Mouse (Mus musculus) fat pad, adult 2 months (tissue): ENCODE data around the gene Pdia4.
"Not testable (repeated sequence)": the region's sequence is repeated elsewhere in the genome, so short reads cannot be mapped to it uniquely, and the experiment has no call there.

Source experiments
- DNase-seq: peaks from one replicate; pipeline ENCODE4 v3.0.0-alpha.2; 2011; ENCODE audit warnings: low read depth, low spot score; ENCODE audit errors: extremely low read depth

Pdia4 gene

DNA sequence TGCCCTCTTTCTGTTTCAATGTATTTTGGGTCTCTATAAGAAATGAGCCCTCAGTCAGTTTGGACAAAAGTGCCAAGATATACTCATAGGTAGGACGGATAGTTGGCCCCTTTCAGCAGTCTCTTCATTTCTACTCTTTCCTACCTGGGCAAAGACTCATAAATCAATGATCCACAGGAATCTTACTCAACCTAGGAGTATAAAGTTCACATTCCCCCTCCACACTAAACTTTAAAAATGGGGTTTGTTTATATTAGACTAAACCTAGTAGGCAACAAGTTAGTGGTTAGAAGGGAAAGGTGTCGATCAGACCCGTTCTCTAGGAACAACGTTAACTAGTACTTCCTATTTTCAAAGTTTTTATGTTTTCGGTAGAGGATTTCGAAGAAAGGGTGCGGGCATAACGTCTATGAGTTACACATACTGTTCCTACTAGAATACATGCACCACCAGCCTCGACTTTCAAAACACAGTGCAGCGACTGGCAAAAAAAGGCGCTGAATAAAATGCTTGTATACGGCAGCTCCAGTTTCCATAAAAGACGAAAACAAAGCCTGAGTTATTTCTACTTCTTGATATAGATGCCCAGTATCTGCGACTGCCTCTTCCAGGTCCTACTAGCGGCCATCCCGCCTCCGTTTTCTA is 837 bp downstream of the Pdia4 start:
- no peak for DNase-seq

DNA sequence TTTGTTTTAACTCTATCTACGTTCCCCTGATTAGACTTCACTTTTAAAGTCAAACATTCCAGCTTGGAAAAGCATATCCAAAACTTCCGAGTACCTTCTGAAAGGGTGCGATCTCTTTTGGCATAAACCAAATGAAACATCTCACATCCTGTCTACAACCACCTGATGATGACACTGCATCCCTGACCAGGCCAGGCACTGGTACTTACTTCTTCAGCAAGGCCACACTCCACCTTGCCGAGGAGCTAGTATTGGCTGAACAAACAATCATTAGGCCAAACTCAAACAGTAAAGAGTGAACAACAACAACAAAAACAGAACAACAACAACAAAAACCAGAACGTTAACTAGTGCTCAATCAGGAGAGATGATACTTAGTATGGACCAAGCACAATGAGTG is 1.9 kb downstream of the Pdia4 start:
- DNase-seq = no peak

DNA sequence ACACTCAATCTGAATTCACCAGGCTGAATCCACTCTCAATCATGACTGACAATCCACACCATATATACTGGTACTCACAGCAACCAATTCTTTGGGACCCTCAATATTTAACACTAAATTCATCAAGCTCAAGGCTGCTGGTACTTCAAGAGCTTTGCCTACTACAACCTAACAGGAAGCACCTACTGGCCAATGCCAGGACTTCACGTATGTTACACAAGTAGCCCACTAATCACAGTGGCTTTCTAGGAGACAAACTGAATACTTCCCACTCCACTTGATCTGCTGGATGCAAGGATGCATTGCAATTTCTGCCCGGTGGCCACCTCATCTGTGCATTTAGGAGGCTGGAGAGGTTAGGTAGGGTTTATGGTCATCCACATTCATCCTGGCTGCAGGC is 3.0 kb downstream of the Pdia4 start:
- DNase-seq = no peak

DNA sequence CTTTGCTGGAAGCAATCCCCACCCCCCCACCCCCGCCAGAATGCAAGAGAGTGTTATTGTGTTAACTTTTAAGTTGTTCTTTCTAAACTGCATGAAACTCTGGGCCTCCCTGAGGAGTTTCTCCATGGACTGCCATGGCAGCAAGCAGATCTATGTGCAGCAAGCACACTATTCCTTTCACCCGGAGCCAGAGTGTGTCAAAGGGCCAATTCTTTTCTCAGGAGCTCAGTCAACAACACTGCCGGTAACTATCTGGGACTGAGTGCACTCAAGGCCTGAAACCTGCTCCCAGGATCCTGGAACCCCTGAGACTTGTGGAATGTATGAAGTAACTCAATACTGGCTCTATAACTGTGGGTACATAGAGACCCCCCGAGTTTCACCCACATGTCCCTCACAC is 4.2 kb downstream of the Pdia4 start:
- DNase-seq = no peak

DNA sequence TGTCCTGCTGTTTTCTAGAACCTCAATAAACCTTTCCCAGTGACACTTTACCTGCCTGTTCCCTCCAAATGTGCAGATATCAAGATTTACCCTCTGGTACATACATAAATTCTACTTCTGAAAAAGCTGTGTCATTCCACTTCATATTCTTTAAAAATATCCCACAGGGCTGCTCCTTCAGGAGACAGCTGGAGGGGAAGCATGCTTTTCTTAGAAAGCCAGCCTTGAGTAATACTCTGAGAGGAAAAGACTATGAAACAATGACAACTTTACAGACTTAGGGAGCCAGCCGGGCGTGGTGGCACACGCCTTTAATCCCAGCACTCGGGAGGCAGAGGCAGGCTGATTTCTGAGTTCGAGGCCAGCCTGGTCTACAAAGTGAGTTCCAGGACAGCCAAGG is 4.7 kb downstream of the Pdia4 start:
- no peak for DNase-seq

DNA sequence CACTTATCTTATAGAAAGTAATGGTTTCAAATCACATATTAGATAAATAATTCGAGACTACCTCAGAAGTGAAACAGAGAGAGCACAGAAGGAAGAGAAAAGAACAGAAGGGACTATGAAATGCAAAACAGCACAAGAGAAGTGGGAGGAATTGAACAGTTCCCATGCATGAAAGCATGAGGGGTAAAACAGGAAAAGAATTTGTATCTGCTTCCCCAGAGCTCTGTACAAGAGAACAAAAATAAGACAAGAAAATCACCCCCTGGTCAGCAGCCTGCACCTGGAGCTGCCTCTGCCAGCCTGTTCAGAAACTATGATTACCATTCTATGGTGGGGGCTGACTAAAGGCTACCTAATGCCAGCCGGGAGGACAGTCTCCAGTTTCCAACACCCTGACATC is 5.8 kb downstream of the Pdia4 start:
- DNase-seq = no peak

DNA sequence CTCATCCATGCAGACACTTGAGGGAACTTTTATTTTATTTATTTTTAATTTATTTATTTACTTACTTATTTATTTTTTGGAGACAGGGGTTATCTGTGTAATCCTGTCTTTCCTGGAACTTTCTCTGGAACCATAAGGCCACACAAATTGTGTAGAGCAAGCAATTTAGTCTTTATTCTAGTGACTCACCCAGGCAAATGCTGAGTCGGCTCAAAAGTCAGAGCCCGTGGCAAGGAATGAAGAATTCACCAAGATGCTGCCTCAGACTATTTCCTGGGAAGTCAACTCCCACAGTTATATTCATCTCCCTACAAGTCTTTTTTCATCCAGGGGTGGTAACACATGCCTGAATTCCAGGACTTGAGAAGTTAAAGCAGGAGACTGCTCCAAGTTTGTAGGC is 7.7 kb downstream of the Pdia4 start:
- DNase-seq = no peak

DNA sequence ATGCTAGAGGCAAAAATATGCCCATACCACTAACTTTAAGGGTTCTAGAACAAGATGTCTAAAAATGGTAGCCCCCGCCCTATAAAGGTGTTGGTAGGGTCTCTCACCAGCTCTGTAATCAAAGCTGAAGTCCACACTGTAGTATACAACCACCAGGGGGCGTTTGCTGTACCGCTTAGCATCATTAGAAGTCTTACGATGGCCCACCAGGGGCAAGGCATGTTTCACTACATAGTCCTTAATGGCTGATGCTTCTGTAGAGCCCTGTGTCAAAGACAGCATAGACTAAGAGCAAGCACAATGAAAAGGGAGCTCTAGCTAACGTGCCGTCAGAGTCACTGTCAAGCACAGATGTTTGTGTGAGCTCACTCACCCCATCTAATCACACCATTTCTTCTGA is 14.2 kb downstream of the Pdia4 start:
- DNase-seq = no peak

DNA sequence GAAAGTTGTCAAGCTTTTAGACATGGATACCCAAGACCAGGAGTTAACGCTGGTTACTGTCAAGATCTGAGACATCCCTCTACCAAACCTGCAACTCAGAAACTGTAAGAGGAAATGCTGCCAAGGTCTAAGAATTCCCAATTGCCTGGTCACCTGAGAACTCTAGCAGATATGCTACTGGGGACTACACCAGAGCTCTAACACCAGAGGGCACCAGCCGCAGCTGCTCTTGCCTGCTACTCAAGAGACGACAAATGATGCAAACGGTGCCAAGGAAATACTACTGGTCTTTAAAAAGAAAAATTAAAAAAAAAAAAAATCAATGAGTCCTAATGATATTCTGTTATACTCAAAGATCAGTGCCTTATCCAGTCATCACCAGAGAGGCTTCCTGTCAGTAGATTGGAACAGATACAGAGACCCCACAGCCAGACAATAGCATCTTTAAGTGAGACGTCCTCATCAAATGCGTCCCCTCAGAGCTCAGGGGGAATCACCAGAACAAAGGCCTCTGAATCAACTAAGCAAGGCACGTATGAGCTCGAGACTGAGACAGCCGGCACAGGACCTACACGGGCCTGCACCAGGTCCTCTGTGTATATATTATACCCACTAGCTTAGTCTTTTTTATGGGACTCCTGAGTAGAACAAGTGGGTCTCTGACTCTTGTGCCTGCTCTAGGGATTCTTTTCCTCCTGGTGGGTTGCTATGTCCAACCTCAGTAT is 19.0 kb downstream of the Pdia4 start:
- no peak for DNase-seq

DNA sequence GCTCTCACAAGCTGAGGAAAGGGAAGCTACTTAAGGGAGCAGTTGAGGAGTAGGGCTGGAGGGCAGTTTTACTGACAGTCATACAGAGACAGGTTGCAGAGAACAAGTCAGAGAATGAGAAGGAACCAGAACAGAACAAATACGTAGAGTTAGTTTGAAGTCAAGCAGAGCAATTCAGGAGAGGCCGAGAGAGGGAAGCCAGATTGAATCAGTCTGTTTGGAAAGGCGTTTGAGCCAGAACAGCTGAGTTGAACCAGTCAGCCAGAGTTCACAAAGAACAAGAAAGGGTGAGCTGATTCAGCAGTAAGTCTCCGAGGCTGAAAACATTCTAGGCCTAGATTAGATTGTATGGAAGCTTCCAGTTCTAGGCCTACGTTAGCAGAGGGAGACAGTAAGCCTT is 19.9 kb downstream of the Pdia4 start:
- no peak for DNase-seq

DNA sequence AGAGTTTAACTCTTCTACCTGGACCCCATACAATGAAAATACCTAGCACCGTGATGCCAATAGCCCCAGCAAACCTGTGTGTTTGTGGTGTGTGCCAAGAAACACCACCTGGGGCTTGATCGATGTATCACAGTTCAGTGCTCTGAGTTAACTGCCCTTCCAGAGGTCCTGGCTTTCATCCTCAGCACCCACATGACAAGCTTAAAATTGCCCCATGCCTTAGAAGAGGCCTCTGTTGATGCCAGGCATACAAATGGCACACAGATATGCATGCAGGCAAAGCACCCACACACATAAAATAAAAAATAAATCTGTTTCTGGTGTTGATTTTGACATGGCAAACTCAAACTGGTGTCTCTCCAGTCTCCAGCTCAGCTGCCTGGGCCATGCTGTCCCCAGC is 20.7 kb downstream of the Pdia4 start:
- DNase-seq = no peak

DNA sequence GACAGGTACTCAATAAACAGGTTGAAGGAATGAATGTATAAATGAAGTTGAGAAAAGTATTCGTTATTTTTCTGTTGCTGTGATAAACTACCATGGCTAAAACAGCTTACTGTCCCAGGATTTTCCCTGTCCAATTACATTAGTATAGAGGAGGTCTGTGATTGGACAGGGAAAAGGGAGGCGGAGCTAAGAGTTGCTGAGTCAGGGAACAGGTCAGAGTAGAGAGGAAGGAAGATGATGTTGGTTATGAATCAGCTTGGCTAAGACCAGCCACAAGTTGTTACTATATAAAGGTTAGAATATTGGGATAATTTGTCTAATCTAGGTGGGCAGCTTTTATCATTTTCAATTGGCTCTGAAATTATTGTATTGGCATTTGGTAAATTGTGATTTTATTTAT is 22.5 kb downstream of the Pdia4 start:
- DNase-seq = no peak

DNA sequence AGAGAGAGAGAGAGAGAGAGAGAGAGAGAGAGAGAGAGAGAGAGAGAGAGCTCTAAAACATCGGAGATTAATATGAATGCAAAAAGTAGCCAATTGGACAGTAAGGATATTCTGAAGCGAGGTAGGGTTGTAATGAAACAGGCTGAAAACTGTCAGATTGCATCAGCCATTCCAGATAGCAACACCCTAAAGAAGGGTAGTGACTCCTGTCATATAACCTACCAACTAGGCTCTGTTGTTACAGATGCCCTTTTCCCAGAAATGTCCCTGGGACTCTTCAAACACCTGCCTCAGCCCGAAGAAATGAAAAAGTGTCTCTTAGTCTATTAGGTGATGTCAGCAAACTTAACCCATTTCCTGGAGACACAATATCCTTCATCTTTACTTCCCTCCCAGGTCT is 24.4 kb downstream of the Pdia4 start:
- DNase-seq = no peak

DNA sequence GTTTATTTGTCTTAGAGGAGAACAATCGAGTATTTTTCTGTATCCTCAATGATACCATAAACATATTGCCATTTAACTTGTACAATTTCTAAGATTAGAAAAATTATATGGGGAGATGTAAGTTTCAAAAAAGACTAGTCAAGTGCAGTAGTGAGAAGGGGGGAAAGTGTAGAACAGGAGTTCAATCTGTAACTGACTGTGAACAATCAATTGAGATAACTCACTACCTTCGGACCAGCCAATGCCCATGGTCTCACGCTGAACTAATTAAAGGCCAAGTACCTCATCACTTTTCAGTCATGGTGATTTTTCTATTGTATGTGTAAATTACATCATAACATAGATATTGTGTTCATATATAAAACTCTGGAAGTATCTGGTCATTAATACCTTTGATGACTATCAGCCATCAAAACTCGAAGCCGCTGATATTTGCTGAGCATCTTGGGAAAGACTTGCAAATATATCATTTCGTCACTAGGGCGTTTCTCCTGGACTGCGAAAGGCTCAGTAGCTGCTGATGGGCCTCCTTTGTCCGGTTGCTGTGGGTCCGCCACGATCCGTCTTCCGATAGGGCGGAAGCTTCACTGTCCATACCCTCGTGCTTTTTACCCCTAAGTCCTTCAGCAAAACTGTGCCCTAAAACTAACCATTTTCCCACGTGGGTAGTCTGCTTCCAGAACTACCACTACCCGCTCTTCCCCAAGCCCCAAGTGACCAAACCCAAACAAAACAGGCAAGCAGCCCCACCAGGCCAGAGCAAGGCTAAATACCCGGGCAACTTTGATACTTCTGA is 25.1 kb downstream of the Pdia4 start:
- no peak for DNase-seq

DNA sequence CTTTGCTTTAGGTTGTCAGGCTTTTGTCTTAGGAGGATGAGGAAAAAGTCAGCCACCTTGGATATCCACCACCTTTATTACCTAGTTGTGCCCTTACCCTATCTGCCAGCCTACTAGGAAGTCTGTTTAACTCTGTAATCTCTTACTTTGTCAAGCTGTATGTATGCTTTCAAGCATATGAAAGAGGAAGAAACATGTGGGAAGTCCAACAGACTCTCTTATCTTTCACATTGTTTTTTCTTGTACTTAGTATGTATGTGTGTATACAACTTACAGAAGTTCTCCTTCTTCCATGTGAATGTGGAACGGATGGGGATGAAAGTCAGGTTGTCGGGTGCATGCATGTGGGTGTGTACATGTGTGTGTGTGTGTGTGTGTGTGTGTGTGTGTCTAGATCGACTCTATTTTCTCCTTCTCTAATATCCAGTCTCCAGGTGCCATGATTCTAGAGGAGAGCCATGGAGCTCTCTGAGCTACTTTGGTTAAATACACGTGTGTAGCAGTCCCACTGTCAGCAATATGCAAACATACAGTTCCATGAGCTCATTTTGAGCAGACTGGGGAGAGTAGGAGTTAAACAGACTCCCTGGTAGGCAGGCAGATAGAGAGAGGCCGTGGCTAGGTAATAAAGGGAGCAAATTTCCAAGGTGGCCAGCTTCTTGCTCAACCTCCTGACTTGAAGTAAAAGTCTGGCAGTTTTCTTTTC is 28.4 kb downstream of the Pdia4 start:
- no peak for DNase-seq

DNA sequence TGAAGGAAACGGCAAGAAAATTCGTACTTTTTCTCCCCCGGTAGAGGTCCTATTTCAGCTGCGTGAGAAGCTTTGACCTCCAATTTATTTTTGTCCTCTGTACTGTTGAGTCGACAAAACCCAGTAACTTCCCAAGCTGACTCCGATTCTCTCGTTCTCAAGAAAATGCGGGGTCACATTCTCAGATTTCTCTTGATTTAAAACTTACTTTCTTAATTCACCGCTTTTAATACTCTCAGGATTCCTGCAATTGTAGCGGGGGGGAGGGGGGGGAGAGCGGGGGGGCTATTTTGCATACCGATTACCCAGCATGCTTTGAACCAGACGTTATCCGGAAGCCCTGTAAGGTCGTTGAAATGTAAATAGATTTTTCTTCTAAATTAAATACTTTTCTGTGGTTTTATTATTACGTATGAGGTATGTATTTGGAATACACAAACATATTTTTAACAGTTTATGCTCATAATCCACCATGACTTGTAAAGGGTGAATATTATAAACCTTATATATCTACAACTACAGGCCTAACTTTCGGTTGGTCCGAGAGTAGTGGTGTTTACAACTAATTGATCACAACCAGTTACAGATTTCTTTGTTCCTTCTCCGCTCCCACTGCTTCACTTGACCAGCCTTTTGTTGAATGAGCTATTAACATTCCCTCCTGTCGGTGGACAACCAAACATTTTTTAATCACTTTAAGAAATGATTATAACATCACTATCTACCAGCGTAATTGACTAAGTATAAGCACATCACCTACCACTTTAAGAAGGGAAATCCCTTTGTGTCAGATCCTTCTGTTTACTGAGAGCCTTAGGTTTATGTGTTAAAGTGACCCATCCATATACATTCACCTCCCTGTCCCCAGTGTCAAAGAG is 31.9 kb downstream of the Pdia4 start:
- DNase-seq = no peak

DNA sequence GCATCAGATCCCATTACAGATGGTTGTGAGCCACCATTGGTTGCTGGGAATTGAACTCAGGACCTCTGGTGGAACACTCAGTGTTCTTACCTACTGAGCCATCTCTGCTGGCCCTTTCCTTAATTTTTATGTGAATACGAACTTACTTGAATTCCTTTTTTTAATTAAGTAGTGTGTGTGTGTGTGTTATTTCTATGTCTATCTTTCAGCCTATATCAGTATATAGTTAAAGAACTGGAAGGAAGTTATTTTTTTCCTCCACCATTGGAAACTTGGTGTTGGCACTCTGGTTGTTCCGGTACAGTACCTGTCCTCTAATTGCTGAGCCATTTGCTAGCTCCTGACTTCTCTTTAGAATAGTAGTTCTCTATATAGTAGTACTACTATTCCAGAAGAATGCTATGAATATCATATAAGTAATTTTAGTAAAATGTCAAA is 32.6 kb downstream of the Pdia4 start:
- no peak for DNase-seq

DNA sequence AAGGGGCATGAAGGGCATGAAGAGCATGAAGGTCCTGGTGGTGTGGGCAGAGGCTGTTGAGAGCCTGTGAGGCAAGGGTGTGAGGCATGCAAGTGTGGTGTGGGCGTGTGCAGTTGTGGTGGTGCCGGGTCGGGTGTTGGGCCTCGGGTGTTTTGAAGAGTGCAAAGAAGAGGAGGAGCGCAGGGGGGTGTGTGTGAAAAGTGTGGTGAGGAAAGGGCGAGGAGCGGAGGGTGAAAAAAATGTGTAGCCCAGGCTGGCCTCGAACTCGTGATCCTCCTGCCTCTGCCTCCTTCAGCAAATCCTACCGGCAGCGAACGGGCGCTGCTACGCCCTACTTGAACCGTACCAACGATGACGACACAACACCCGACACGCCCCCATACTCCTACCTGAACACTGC is 41.5 kb downstream of the Pdia4 start:
- not testable (repeated sequence) for DNase-seq

DNA sequence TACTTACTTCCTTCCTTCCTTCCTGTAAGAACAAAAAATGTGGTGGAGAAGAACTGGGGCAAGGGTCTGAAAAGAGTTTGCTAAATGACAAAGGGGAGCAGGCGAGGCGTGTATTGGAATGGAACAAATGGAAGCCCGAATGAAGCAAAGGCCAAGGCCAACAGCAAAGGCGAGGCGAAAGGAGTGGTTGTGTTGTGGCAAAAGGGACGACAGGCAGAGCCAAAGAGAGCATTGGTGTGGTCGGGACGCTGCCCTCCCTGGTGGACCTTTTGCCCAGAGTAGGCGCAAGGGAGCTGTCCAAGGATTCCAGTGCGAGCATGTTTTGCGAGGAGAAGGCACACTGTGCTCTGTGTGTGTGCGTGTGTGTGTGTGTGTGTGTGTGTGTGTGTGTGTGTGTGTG is 42.1 kb downstream of the Pdia4 start:
- not testable (repeated sequence) for DNase-seq

DNA sequence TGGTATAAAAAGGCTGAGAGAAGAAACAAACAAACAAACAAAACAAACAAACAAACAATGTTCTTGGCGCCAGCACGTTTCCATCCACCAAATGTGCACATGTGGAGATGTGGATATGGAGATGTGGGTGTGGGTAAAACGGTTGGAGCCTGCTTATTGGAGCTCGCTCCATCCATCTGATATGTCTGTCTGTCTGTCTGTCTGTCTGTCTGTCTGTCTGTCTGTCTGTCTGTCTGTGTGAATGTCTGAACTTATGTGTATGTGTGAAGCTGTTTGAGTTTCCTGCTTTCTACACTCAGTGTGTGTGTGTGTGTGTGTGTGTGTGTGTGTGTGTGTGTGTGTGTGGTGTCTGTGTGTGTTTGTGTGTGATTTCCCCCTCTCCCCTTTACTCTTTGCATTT is 43.4 kb downstream of the Pdia4 start:
- DNase-seq = not testable (repeated sequence)

DNA sequence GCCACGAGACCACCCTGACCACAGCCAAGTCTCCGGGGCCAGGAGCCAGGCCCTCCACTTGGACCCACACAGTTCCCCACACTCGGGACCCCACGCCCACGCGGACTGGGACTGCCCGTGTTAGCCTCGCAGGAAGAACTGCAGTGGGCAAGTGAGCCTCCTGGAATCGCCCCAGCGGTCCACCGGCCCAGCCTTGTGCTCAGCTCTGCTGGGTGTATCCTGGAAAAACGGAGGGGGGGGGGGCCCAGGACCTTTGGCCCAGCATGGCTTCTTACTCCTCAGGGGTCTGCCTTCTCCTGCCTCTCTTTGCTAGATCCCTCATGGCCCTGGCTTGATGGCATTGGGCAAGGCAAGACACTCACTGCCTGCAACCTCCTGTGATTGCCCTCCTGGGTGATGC is 44.7 kb downstream of the Pdia4 start:
- DNase-seq = not testable (repeated sequence)
